Mouse (Mus musculus) G1E (cell line): Measurements from ENCODE around the gene Arhgap23. TPM values are rescaled to one million over a fixed set of nuclear protein-coding genes. Genes with fewer than 3 reads are reported as not detected.

Experiments
- ATAC-seq: 2 replicates; pipeline ENCODE4 v1.8.0; 2016; ENCODE audit warnings: mild to moderate bottlenecking; ENCODE audit not compliant: insufficient number of reproducible peaks, poor library complexity, low FRiP score, severe bottlenecking; ENCODE audit errors: extremely low read depth
- DNase-seq: peaks from one replicate; pipeline ENCODE4 v3.0.0; 2012; ENCODE audit warnings: low spot score
- H3K27me3 ChIP-seq: 2 replicates; pipeline ENCODE4 v1.6.1; 2012; ENCODE audit warnings: mild to moderate bottlenecking, low read length, inconsistent platforms; ENCODE audit not compliant: insufficient read depth
- H3K36me3 ChIP-seq: replicated peaks from 2 replicates; pipeline ENCODE3; 2012; ENCODE audit warnings: mild to moderate bottlenecking, inconsistent platforms
- H3K4me1 ChIP-seq: 2 replicates; pipeline ENCODE4 v1.6.1; 2012; ENCODE audit warnings: low read depth, low read length, inconsistent platforms, mixed read lengths; ENCODE audit not compliant: insufficient read depth
- H3K4me3 ChIP-seq: 2 replicates; pipeline ENCODE4 v1.5.1; 2012; ENCODE audit warnings: low read depth, mild to moderate bottlenecking, inconsistent platforms, low read length, moderate library complexity, mixed read lengths
- H3K9me3 ChIP-seq: replicated peaks from 2 replicates; pipeline ENCODE4 v1.6.1; 2012; ENCODE audit warnings: inconsistent platforms
- CTCF ChIP-seq: IDR thresholded peaks from 2 replicates; pipeline ENCODE4 v1.5.1; 2012; ENCODE audit warnings: low read depth, low read length, inconsistent platforms, mixed read lengths
- GATA1 ChIP-seq: IDR thresholded peaks from 2 replicates; pipeline ENCODE4 v1.6.1; 2012; ENCODE audit warnings: borderline replicate concordance, low read length, inconsistent platforms, mixed read lengths
- GATA2 ChIP-seq: IDR thresholded peaks from 2 replicates; pipeline ENCODE4 v1.6.1; 2012; ENCODE audit warnings: low read depth, low read length, inconsistent platforms, borderline replicate concordance
- POLR2AphosphoS5 ChIP-seq: IDR thresholded peaks from 2 replicates; pipeline ENCODE4 v1.6.1; 2012; ENCODE audit warnings: low read depth, low read length, inconsistent platforms; ENCODE audit not compliant: insufficient replicate concordance
- TAL1 ChIP-seq: conservative IDR thresholded peaks from 2 replicates; pipeline ENCODE4 v1.6.1; 2012; ENCODE audit warnings: low read depth, low read length, inconsistent platforms, mixed read lengths
- polyA plus RNA-seq: library from polyadenylated mRNA; stranded (reverse); fragments of >175 nt; gene quantifications from 2 replicates; pipeline ENCODE4 v1.2.3, GENCODE M21; 2012
- total RNA-seq, 2 experiments: library from RNA; stranded (forward) in 1 of 2; stranded (reverse) in 1 of 2; fragments of 200-1000 nt in 1 of 2; fragments of >200 nt in 1 of 2; fragmentation: Nextera tagmentation in 1 of 2; gene quantifications; 2 replicates each; pipeline ENCODE4 v1.2.3; 2014 to 2017

The Arhgap23 gene
- total and polyA plus RNA-seq, 3 experiments = 2.4 to 18.6 (median 17.9) TPM

GRCm38 (mm10) chr11:97404184-97404760, 11.1 kb upstream of the Arhgap23 start:
- TF ChIP-seq GATA1 (no peak), TAL1 (no peak), POLR2AphosphoS5 (no peak), CTCF (no peak), GATA2 (no peak)
- no peaks in the 10 kb centered on the region for H3K9me3 ChIP-seq
- no peaks in the 10 kb centered on the region for H3K36me3 ChIP-seq
- DNase-seq (peak; percentile 29), ATAC-seq (no peak)
- H3K4me3 ChIP-seq = peak overlapping the region; percentile 70
- peaks cover 37% of the 10 kb centered on the region for H3K4me1 ChIP-seq
- H3K27me3 ChIP-seq = peaks cover 67% of the 10 kb centered on the region

GRCm38 (mm10) chr11:97404761-97405190, 10.6 kb upstream of the Arhgap23 start:
- Histone ChIP-seq H3K9me3 (no peaks in the 10 kb centered on the region), H3K4me3 (peak overlapping the region; percentile 70), H3K27me3 (peaks cover 67% of the 10 kb centered on the region), H3K36me3 (no peaks in the 10 kb centered on the region), H3K4me1 (peaks cover 37% of the 10 kb centered on the region)
- peak; percentile 30 for DNase-seq
- TF ChIP-seq POLR2AphosphoS5 (no peak), GATA1 (no peak), GATA2 (no peak), TAL1 (no peak), CTCF (no peak)
- no peak for ATAC-seq

GRCm38 (mm10) chr11:97406094-97406951, 9.0 kb upstream of the Arhgap23 start:
- ATAC-seq (no peak), DNase-seq (no peak)
- TF ChIP-seq CTCF (no peak), GATA2 (no peak), TAL1 (no peak), POLR2AphosphoS5 (no peak)
- Histone ChIP-seq H3K4me1 (peaks cover 31% of the 10 kb centered on the region), H3K27me3 (peaks cover 64% of the 10 kb centered on the region), H3K9me3 (no peaks in the 10 kb centered on the region), H3K4me3 (no peak overlapping the region), H3K36me3 (no peaks in the 10 kb centered on the region)

- TF ChIP-seq GATA2 (no peak), TAL1 (no peak), CTCF (no peak), GATA1 (no peak), POLR2AphosphoS5 (no peak)
- Histone ChIP-seq H3K36me3 (no peaks in the 10 kb centered on the region), H3K9me3 (no peaks in the 10 kb centered on the region), H3K4me1 (peaks cover 41% of the 10 kb centered on the region), H3K4me3 (no peak overlapping the region), H3K27me3 (peaks cover 56% of the 10 kb centered on the region)
- no peak for DNase-seq
- no peak for ATAC-seq
Measured at GRCm38 (mm10) chr11:97407456-97407855, 7.9 kb upstream of the Arhgap23 start.

- H3K36me3 ChIP-seq = no peaks in the 10 kb centered on the region
- TF ChIP-seq POLR2AphosphoS5 (no peak), CTCF (peak; percentile 63), GATA1 (no peak), TAL1 (no peak), GATA2 (no peak)
- DNase-seq = peak; percentile 51
- H3K4me1 ChIP-seq = peaks cover 48% of the 10 kb centered on the region
- H3K27me3 ChIP-seq = peaks cover 49% of the 10 kb centered on the region
- H3K9me3 ChIP-seq = no peaks in the 10 kb centered on the region
- ATAC-seq = no peak
- no peak overlapping the region for H3K4me3 ChIP-seq
Measured at GRCm38 (mm10) chr11:97408171-97408570, 7.2 kb upstream of the Arhgap23 start.

- DNase-seq (no peak), ATAC-seq (no peak)
- Histone ChIP-seq H3K27me3 (peaks cover 21% of the 10 kb centered on the region), H3K9me3 (no peaks in the 10 kb centered on the region), H3K36me3 (no peaks in the 10 kb centered on the region), H3K4me1 (peaks cover 50% of the 10 kb centered on the region), H3K4me3 (no peak overlapping the region)
- no peak for TF ChIP-seq CTCF
- no peak for TF ChIP-seq TAL1
- TF ChIP-seq POLR2AphosphoS5 = no peak
- TF ChIP-seq GATA1 = no peak
- no peak for TF ChIP-seq GATA2
Measured at GRCm38 (mm10) chr11:97410958-97411357, 4.4 kb upstream of the Arhgap23 start.
